Mouse (Mus musculus) bone marrow macrophage, adult 2 months (primary cell): ENCODE data around the gene Timm50.

Source experiments
- CTCF ChIP-seq: IDR thresholded peaks from 2 replicates; pipeline ENCODE4 v1.5.1; 2012; ENCODE audit warnings: low read depth, mild to moderate bottlenecking, low read length, moderate library complexity
- POLR2A ChIP-seq: IDR thresholded peaks from 2 replicates; pipeline ENCODE4 v1.6.1; 2012; ENCODE audit warnings: mild to moderate bottlenecking, low read depth, low read length, borderline replicate concordance

DNA sequence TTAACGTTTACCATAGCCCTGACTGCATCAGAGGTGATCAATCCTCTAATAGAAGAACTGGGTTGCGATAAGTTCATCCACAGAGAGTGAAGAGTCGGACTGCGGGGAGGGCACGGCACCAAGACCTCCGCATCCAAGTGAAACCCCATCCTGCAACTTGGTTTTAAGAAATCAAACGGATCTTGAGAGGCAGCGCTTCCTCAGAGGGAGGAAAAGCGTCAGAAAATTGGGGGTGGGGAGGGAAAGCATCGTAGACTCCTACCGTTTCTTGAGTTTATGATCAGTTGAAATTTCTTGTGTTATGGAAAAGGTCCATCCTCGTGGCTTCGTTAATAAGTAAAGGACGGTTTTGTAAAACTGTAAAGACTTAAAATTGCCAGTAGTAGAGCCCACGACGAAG is 43.3 kb downstream of the Timm50 start:
- TF ChIP-seq POLR2A, result no peak
- TF ChIP-seq CTCF, result no peak
